Mouse (Mus musculus): ENCODE measurements around the gene Cdc42ep4. TPM values are rescaled to one million over a fixed set of nuclear protein-coding genes. Genes with fewer than 3 reads are reported as not detected.

The Cdc42ep4 gene
- polyA plus RNA-seq, 1 experiment = 24.1 TPM

- Histone ChIP-seq H3K4me1 (ENCODE audit: control insufficient read depth, insufficient read depth, low read length) (peaks cover 14% of the 10 kb centered on the region), H3K27ac (ENCODE audit: insufficient read depth, low read length) (no peak overlapping the region), H3K4me3 (ENCODE audit: insufficient read depth, low read length) (no peak overlapping the region)
- TF ChIP-seq CTCF (IDR thresholded peaks at IDR 0.05; ENCODE audit: borderline replicate concordance, insufficient read depth, low read length) (no peak), POLR2A (IDR thresholded peaks at IDR 0.05; ENCODE audit: low read depth, low read length) (no peak)
Observed at GRCm38 (mm10) chr11:113764132-113764849, 12.6 kb upstream of the Cdc42ep4 start.

DNA sequence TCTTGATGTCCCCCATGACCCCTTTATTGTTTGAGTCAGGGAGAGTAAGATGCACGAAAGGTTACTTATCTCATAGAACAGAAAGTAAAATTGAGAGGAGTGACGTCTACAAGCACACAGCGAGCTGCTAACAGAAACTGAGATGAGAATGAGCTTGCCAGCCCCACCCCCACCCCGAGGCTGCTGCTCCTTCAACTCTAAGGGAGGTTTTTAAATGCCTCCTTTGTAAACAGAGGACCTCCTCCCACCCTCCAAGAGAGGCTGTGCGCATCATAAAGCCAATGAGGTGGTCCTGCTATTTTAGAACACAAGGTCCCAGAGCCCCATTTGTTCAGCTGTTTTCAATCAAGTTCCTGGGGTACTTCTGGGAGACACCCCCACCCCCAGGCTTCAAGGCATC is 11.8 kb upstream of the Cdc42ep4 start:
- H3K4me3 ChIP-seq (ENCODE audit: insufficient read depth, low read length) = no peak overlapping the region
- H3K27ac ChIP-seq (ENCODE audit: insufficient read depth, low read length) = no peak overlapping the region
- TF ChIP-seq POLR2A (IDR thresholded peaks at IDR 0.05; ENCODE audit: low read depth, low read length) (no peak), CTCF (IDR thresholded peaks at IDR 0.05; ENCODE audit: borderline replicate concordance, insufficient read depth, low read length) (no peak)
- peaks cover 14% of the 10 kb centered on the region for H3K4me1 ChIP-seq (ENCODE audit: control insufficient read depth, insufficient read depth, low read length)

- Histone ChIP-seq H3K4me1 (ENCODE audit: control insufficient read depth, insufficient read depth, low read length) (peaks cover 8% of the 10 kb centered on the region), H3K27ac (ENCODE audit: insufficient read depth, low read length) (no peak overlapping the region), H3K4me3 (ENCODE audit: insufficient read depth, low read length) (no peak overlapping the region)
- TF ChIP-seq POLR2A (IDR thresholded peaks at IDR 0.05; ENCODE audit: low read depth, low read length) (no peak), CTCF (IDR thresholded peaks at IDR 0.05; ENCODE audit: borderline replicate concordance, insufficient read depth, low read length) (no peak)
Observed at GRCm38 (mm10) chr11:113762136-113762797, 10.6 kb upstream of the Cdc42ep4 start.

GRCm38 (mm10) chr11:113761646-113762045 is 10.0 kb upstream of the Cdc42ep4 start:
- H3K4me3 ChIP-seq (ENCODE audit: insufficient read depth, low read length) = no peak overlapping the region
- peaks cover 3% of the 10 kb centered on the region; the same call in 1 of the 2 replicates for H3K4me1 ChIP-seq (ENCODE audit: control insufficient read depth, insufficient read depth, low read length)
- TF ChIP-seq POLR2A (IDR thresholded peaks at IDR 0.05; ENCODE audit: low read depth, low read length) = no peak
- no peak for TF ChIP-seq CTCF (IDR thresholded peaks at IDR 0.05; ENCODE audit: borderline replicate concordance, insufficient read depth, low read length)
- no peak overlapping the region for H3K27ac ChIP-seq (ENCODE audit: insufficient read depth, low read length)

GRCm38 (mm10) chr11:113760476-113760875 is 8.8 kb upstream of the Cdc42ep4 start:
- no peak for TF ChIP-seq CTCF (IDR thresholded peaks at IDR 0.05; ENCODE audit: borderline replicate concordance, insufficient read depth, low read length)
- no peak for TF ChIP-seq POLR2A (IDR thresholded peaks at IDR 0.05; ENCODE audit: low read depth, low read length)
- Histone ChIP-seq H3K27ac (ENCODE audit: insufficient read depth, low read length) (no peak overlapping the region), H3K4me3 (ENCODE audit: insufficient read depth, low read length) (no peak overlapping the region), H3K4me1 (ENCODE audit: control insufficient read depth, insufficient read depth, low read length) (0 out of 2 replicates have a peak, but pooled peaks cover 3% of the 10 kb centered on the region)

DNA sequence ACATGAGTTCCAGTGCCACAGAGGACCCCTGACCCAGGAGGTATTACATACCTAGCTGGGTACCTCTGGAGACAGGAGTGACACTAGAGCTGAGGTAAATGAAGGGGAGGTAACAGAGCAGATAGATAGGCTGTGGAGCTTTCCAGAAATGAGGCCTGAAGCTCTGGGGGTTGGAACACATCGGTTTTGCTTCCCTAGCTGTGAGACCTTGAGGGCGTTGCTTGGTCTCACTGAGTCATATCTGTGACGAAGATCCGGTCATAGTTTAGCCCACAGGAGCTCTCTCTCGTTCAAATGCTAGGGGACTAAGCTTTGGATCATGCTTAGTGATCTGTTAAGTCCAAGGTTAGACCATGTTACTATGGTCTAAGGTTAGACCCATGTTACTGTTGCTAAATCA is 7.2 kb upstream of the Cdc42ep4 start:
- H3K4me1 ChIP-seq (ENCODE audit: control insufficient read depth, insufficient read depth, low read length) = 0 out of 2 replicates have a peak, but pooled peaks cover 2% of the 10 kb centered on the region
- TF ChIP-seq CTCF (IDR thresholded peaks at IDR 0.05; ENCODE audit: borderline replicate concordance, insufficient read depth, low read length) (no peak), POLR2A (IDR thresholded peaks at IDR 0.05; ENCODE audit: low read depth, low read length) (no peak)
- no peak overlapping the region for H3K27ac ChIP-seq (ENCODE audit: insufficient read depth, low read length)
- no peak overlapping the region for H3K4me3 ChIP-seq (ENCODE audit: insufficient read depth, low read length)

- TF ChIP-seq CTCF (IDR thresholded peaks at IDR 0.05; ENCODE audit: borderline replicate concordance, insufficient read depth, low read length) (no peak), POLR2A (IDR thresholded peaks at IDR 0.05; ENCODE audit: low read depth, low read length) (no peak)
- Histone ChIP-seq H3K27ac (ENCODE audit: insufficient read depth, low read length) (no peak overlapping the region), H3K4me3 (ENCODE audit: insufficient read depth, low read length) (no peak overlapping the region), H3K4me1 (ENCODE audit: control insufficient read depth, insufficient read depth, low read length) (no peaks in the 10 kb centered on the region)
Observed at GRCm38 (mm10) chr11:113756578-113756977, 4.9 kb upstream of the Cdc42ep4 start.

- H3K4me1 ChIP-seq (ENCODE audit: control insufficient read depth, insufficient read depth, low read length) = no peaks in the 10 kb centered on the region
- TF ChIP-seq CTCF (IDR thresholded peaks at IDR 0.05; ENCODE audit: borderline replicate concordance, insufficient read depth, low read length) = no peak
- TF ChIP-seq POLR2A (IDR thresholded peaks at IDR 0.05; ENCODE audit: low read depth, low read length) = no peak
- no peak overlapping the region for H3K27ac ChIP-seq (ENCODE audit: insufficient read depth, low read length)
- no peak overlapping the region for H3K4me3 ChIP-seq (ENCODE audit: insufficient read depth, low read length)
Observed at GRCm38 (mm10) chr11:113755878-113756277, 4.2 kb upstream of the Cdc42ep4 start.

GRCm38 (mm10) chr11:113754845-113755244 is 3.2 kb upstream of the Cdc42ep4 start:
- Histone ChIP-seq H3K27ac (ENCODE audit: insufficient read depth, low read length) (no peak overlapping the region), H3K4me3 (ENCODE audit: insufficient read depth, low read length) (no peak overlapping the region), H3K4me1 (ENCODE audit: control insufficient read depth, insufficient read depth, low read length) (no peaks in the 10 kb centered on the region)
- TF ChIP-seq CTCF (IDR thresholded peaks at IDR 0.05; ENCODE audit: borderline replicate concordance, insufficient read depth, low read length) = no peak
- TF ChIP-seq POLR2A (IDR thresholded peaks at IDR 0.05; ENCODE audit: low read depth, low read length) = no peak

Measured in embryonic fibroblast, embryonic 13.5 days (primary cell).